Mouse (Mus musculus) heart, adult 2 months (tissue): ENCODE measurements around the gene Reep3.

Experiments
- CTCF ChIP-seq: fragments of 200-600 bp; IDR thresholded peaks from 2 replicates; pipeline ENCODE4 v1.8.1; 2022; ENCODE audit warnings: antibody characterized with exemption, mild to moderate bottlenecking, moderate library complexity
- POLR2A ChIP-seq: fragments of 200-500 bp; IDR thresholded peaks from 2 replicates; pipeline ENCODE4 v1.6.1; 2011; ENCODE audit warnings: mild to moderate bottlenecking, low read depth, low read length, control low read depth; ENCODE audit not compliant: insufficient read depth

DNA sequence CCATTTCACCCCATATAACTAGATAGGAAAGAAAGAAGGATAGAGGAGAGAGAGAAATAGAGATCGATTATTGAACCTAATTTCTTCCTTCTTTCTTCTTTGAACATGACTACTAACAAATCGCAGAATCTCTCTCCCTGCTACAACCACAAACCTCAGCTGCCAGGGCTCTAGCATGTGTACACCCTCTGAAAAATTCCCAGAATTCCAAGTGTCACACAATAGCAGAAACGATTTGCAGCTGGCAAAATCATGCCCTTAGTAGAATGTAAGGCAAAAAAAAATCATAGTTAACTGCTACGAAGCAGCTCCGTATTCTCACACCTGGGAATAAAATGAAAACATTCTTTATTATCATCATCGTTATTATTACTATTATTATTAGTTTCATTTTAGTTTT is 122.9 kb downstream of the Reep3 start:
- no peak for TF ChIP-seq POLR2A
- TF ChIP-seq CTCF, result no peak
